Mouse (Mus musculus): Measurements from ENCODE around the gene Wasf3.
"Not testable (repeated sequence)": the region's sequence is repeated elsewhere in the genome, so short reads cannot be mapped to it uniquely, and the experiment has no call there.

Wasf3 gene

DNA sequence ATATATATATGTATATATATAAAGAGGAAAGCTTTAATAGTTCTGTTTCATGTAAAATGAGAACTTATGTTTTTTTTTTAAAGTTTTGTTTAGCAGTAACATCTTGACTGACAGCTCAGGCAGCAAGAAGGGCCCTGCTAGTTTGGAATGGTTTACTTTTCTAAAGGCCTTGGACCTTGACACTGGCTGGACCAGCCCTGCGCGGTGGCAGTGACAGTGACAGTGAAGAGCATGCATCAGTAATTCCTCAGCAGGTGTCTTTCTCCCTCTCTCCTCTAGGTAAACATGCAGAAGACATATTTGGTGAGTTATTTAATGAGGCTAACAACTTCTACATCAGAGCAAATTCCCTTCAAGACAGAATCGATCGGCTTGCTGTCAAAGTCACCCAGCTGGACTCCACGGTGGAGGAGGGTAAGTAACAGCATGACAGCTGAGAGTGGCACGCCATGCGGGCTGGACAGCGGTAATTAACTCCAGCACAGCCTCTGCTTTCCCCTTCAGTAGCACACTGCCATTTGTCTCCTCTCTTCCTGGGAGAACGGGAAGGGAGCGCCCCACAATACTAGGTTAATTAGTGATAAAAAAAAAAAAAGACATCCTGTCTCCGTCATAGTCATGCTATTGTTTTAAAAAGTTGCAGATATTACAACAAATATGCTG is 66.9 kb downstream of the Wasf3 start:
- no peak for DNase-seq

DNA sequence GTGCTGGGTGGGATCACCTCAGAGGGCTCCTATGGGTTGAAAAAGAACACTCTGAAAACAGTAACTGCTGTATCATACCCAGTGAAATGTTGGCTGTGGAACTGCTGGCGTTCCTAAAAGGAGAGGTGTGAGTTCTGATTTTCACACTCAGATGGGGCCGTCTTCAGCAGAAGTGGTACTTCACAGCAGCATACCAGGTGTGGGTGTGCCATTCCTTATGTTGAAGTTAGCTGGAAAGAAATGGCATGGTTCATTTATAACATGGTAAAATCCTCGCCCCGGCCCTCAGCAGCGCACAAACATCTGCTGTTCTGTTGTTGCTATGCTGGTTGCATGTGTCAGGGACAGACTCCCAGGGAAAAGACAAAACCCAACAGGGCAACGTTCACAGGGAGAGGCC is 68.8 kb downstream of the Wasf3 start:
- no peak for DNase-seq

DNA sequence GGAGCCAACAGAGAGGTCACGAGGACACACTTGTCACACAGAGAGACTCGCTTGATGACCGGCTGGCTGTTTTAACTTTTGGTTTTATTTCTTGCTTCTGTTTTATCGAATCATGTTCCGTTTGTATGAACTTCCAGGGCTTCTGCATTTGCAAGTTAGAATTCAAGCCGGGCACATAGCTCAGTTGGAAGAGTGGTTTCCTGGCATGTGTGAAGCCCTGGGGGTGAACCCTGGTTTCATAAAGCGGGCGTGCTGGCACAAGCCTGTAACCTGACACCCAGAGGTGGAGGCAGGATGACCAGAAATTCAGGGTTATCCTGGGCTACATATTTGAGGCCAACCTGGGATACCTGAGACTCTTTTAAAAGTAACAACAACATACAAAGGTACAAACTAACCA is 76.8 kb downstream of the Wasf3 start:
- no peak for DNase-seq

DNA sequence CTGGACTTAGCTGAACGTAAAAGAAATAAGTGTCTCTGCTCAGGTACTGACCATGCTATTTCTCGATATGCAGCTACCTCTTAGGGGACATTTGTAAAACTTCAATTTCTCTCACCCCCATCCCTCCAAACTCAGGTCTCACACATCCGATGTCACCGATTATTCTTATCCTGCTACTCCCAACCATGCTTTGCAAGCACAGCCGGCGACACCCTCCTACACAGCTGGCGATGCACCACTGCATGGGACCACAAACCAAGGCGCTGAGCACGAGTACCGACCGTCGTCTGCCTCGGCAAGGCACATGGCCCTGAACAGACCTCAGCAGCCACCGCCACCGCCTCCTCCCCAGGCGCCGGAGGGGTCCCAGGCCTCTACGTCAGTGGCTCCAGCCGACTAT is 81.9 kb downstream of the Wasf3 start:
- no peak for DNase-seq

DNA sequence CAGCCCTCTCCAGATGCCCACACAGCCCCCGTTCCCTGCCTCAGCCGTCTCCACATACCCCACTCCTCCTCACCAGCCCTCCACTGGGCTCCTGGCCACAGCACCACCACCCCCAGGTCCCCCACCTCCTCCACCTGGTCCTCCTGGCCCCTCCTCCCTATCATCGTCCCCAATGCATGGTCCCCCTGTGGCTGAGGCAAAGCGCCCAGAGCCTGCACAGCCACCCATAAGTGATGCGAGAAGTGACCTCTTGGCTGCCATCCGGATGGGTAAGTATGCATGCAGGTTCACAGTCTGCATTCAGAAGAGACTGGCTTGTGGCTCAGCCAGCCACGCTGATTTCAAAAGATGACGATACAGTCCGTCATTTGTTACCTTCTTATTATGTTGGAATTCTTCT is 83.5 kb downstream of the Wasf3 start:
- no peak for DNase-seq

DNA sequence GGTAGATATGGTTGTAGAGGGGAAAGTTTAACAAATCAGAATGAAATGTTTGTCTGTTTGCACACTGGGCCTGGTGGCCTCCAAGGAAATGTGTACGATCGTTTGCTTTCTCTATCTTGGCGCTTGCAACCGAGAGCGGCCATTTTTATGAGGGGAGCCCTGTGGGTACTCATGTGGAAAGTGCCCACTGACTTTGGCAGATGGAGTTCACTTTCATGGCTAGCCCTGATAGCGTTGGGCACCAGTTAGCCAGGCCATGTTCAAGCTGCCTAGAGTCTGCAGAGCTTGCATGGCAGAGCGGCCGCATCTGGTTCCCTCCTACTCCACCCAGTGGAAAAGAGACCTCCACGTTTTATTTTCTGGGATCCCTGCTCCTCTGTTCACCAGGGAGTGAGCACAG is 86.0 kb downstream of the Wasf3 start:
- no peak for DNase-seq

DNA sequence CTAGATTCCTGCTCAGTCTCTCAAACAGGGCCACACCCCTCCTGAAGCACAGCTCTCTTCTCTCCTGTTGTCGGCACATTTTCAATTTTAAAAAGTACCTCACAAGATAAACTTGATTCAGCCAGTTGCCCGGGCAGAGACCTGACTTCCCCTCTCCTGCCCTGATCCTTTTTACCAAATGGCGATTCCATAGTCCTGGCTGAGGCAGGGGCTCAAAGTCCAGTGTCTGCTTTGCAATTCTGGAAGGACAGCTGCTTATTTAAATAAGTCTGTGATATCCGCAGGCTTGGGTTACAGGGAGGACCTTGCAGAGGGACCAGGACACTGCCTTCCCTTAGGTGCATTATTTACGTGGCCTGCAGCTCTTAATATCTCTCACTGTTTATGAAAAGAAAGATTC is 86.5 kb downstream of the Wasf3 start:
- no peak for DNase-seq

DNA sequence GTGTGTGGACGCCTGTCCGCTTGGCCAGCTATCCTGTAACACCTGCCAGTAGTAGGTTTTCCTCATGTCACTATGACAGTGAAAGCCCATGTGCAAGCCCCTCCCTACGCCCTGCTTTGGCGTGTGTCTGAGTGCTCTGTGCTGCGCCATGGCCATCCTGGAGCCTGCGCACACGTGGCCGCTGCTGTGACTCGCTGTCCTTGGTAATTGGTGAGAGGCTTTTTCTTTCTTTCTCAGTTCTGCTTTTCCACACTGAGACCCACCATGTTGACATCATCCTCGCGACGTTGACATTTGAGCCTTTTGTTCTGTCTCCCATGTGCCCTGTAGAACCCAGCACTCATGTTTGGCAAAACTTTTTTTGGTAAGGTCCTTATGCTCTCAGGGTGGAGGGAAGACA is 87.0 kb downstream of the Wasf3 start:
- DNase-seq, result no peak

DNA sequence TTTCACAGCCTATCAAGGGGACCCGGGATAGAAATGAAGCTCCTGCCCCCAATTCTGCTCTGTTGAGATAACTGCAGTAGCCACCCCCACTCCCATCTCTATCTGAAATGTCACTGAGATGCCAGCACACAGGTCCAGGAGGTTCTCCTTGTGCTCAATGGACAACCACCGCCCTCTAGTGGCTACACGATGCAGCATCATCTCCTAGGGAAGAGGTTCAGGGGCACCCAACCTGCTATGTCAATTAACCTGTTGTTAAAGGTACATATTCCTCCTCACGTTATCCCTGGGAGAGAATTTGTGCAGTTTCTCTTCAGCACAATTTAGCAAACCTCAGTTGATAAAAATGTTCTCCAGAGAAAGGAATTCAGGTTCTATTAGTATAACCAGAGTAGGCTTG is 94.8 kb downstream of the Wasf3 start:
- peak; percentile 56 to 64 for DNase-seq

DNA sequence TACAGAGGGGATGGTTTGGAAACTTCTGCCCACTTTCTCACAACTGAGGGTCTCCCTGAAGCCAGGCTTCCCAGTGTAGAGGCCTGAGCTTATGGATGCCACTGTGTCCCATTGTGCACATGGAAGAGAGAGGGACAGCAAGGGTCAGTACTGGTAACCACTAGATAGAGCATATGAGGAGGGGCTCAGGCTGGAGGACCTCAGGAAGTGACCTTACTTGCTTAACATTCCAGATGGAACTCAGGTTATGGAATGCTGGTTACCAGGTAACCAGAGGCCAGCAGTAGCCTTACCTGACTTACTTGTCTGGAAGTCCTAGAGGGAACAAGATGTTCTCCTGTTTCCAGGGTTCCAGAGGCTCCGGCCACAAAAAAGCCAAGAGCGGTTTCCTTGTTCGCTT is 96.9 kb downstream of the Wasf3 start, which contains the start of gene Gm6408:
Gm6408 (plus strand) TSS at position 301 of the 400 bp plus-strand sequence.
- not testable (repeated sequence) for DNase-seq

DNA sequence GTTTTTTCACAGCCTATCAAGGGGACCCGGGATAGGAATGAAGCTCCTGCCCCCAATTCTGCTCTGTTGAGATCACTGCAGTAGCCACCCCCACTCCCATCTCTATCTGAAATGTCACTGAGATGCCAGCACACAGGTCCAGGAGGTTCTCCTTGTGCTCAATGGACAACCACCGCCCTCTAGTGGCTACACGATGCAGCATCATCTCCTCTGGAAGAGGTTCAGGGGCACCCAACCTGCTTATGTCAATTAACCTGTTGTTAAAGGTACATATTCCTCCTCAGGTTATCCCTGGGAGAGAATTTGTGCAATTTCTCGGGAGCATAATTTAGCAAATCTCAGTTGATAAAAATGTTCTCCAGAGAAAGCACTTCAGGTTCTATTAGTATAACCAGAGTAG is 104.2 kb downstream of the Wasf3 start:
- DNase-seq, result peak; percentile 46 to 47

DNA sequence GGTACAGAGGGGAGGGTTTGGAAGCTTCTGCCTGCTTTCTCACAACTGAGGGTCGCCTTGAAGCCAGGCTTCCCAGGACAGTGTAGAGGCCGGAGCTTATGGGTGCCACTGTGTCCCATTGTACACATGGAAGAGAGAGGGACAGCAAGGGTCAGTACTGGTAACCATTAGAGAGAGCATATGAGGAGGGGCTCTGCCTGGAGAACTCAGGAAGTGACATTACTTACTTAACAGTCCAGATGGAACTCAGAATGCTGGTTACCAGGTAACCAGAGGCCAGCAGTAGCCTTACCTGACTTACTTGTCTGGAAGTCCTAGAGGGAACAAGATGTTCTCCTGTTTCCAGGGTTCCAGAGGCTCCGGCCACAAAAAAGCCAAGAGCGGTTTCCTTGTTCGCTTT is 106.3 kb downstream of the Wasf3 start, which contains the start of gene Gm6370:
Gm6370 (plus strand) TSS at position 301 of the 400 bp plus-strand sequence.
- DNase-seq, result not testable (repeated sequence)

DNA sequence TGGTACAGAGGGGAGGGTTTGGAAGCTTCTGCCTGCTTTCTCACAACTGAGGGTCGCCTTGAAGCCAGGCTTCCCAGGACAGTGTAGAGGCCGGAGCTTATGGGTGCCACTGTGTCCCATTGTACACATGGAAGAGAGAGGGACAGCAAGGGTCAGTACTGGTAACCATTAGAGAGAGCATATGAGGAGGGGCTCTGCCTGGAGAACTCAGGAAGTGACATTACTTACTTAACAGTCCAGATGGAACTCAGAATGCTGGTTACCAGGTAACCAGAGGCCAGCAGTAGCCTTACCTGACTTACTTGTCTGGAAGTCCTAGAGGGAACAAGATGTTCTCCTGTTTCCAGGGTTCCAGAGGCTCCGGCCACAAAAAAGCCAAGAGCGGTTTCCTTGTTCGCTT is 117.3 kb downstream of the Wasf3 start, which contains the start of gene 4930449I24Rik:
4930449I24Rik (plus strand) TSS at position 301 of the 400 bp plus-strand sequence.
- DNase-seq, result not testable (repeated sequence)

DNA sequence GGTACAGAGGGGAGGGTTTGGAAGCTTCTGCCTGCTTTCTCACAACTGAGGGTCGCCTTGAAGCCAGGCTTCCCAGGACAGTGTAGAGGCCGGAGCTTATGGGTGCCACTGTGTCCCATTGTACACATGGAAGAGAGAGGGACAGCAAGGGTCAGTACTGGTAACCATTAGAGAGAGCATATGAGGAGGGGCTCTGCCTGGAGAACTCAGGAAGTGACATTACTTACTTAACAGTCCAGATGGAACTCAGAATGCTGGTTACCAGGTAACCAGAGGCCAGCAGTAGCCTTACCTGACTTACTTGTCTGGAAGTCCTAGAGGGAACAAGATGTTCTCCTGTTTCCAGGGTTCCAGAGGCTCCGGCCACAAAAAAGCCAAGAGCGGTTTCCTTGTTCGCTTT is 129.0 kb downstream of the Wasf3 start, which contains the start of gene Gm3402:
Gm3402 (plus strand) TSS at position 301 of the 400 bp plus-strand sequence.
- not testable (repeated sequence) for DNase-seq
